Mouse (Mus musculus) heart, adult 2 months (tissue): ENCODE measurements around the gene Rtraf.
"Not testable (repeated sequence)": the region's sequence is repeated elsewhere in the genome, so short reads cannot be mapped to it uniquely, and the experiment has no call there.

Source experiments
- CTCF ChIP-seq: fragments of 200-600 bp; IDR thresholded peaks from 2 replicates; pipeline ENCODE4 v1.8.1; 2022; ENCODE audit warnings: antibody characterized with exemption, mild to moderate bottlenecking, moderate library complexity
- POLR2A ChIP-seq: fragments of 200-500 bp; IDR thresholded peaks from 2 replicates; pipeline ENCODE4 v1.6.1; 2011; ENCODE audit warnings: mild to moderate bottlenecking, low read depth, low read length, control low read depth; ENCODE audit not compliant: insufficient read depth

GRCm38 (mm10) chr14:19865121-19865520 is 41.5 kb upstream of the Rtraf start:
- TF ChIP-seq CTCF, POLR2A: not testable (repeated sequence)
